Mouse (Mus musculus) ES-CJ7 (cell line): Measurements from ENCODE around the gene Rpl5.

Experiments
- DNase-seq: peaks from one replicate; pipeline ENCODE4 v3.0.0; 2011; ENCODE audit warnings: low read depth, low spot score

The Rpl5 gene

GRCm38 (mm10) chr5:107900206-107901013 lies at the start of gene Rpl5:
Gene Rpl5, plus strand, starts transcription at chr5:107900502.
- peak; percentile 98 for DNase-seq

- peak; percentile 67 for DNase-seq
These were observed 46.5 kb upstream of the Rpl5 start for GRCm38 (mm10) chr5:107853807-107854206.

GRCm38 (mm10) chr5:107854556-107854955 lies 45.7 kb upstream of the Rpl5 start:
- no peak for DNase-seq

- DNase-seq = no peak
These were observed 44.8 kb upstream of the Rpl5 start for GRCm38 (mm10) chr5:107855546-107855945.

GRCm38 (mm10) chr5:107858963-107859362 lies 41.3 kb upstream of the Rpl5 start:
- peak; percentile 69 for DNase-seq

GRCm38 (mm10) chr5:107863971-107864370 lies 36.3 kb upstream of the Rpl5 start:
- peak; percentile 67 for DNase-seq

- DNase-seq = no peak
These were observed 33.9 kb upstream of the Rpl5 start for GRCm38 (mm10) chr5:107866127-107867126.

GRCm38 (mm10) chr5:107867970-107868904 lies 32.1 kb upstream of the Rpl5 start:
- DNase-seq = peak; percentile 50

GRCm38 (mm10) chr5:107868905-107869424 lies 31.3 kb upstream of the Rpl5 start:
- DNase-seq = peak; percentile 96

- no peak for DNase-seq
These were observed 30.6 kb upstream of the Rpl5 start for GRCm38 (mm10) chr5:107869701-107870100.

GRCm38 (mm10) chr5:107873330-107873729 lies 27.0 kb upstream of the Rpl5 start:
- no peak for DNase-seq

GRCm38 (mm10) chr5:107873886-107874302 lies 26.4 kb upstream of the Rpl5 start:
- no peak for DNase-seq

- DNase-seq = peak; percentile 42
These were observed 25.6 kb upstream of the Rpl5 start, which contains the start of gene Evi5 for GRCm38 (mm10) chr5:107874561-107875260. Gene Evi5, minus strand, starts transcription at chr5:107875107.

GRCm38 (mm10) chr5:107875261-107875611 lies 25.1 kb upstream of the Rpl5 start:
- DNase-seq = no peak

GRCm38 (mm10) chr5:107877053-107877452 lies 23.2 kb upstream of the Rpl5 start:
- DNase-seq = no peak

GRCm38 (mm10) chr5:107880710-107881109 lies 19.6 kb upstream of the Rpl5 start:
- DNase-seq = no peak

- no peak for DNase-seq
These were observed 10.1 kb upstream of the Rpl5 start for GRCm38 (mm10) chr5:107889994-107890888.

GRCm38 (mm10) chr5:107891515-107891914 lies 8.8 kb upstream of the Rpl5 start:
- peak; percentile 62 for DNase-seq

GRCm38 (mm10) chr5:107894676-107895075 lies 5.6 kb upstream of the Rpl5 start:
- no peak for DNase-seq
